Mouse (Mus musculus): ENCODE measurements around the gene Gm28230. TPM values are rescaled to one million over a fixed set of nuclear protein-coding genes. Genes with fewer than 3 reads are reported as not detected.
A peak's percentile ranks its signal among the peaks of the same experiment; 100 is the strongest.

Gm28230 gene
- total RNA-seq, 1 experiment, result 0.22 TPM

GRCm38 (mm10) chr2:74695813-74696430, 30.6 kb upstream of the Gm28230 start:
- Histone ChIP-seq H3K4me1 (ENCODE audit: control insufficient read depth in 2 of 2, insufficient read depth in 2 of 2, low read length in 2 of 2, poor library complexity in 1 of 2) (peaks cover 0 to 3% of the 10 kb centered on the region in 2 experiments; a peak in 1 of 4 replicates), H3K4me3 (ENCODE audit: insufficient read depth in 1 of 2, low read depth in 1 of 2, low read length in 2 of 2, poor library complexity in 1 of 2, severe bottlenecking in 1 of 2) (no peak overlapping the region), H3K27ac (ENCODE audit: insufficient read depth, low read depth, low read length, poor library complexity, severe bottlenecking) (no peak overlapping the region), H3K9ac (ENCODE audit: insufficient read depth, low read depth, low read length, poor library complexity, severe bottlenecking) (no peak overlapping the region), H3K9me3 (ENCODE audit: control insufficient read depth, insufficient read depth, low read depth, low read length) (no peaks in the 10 kb centered on the region), H3K36me3 (ENCODE audit: control insufficient read depth, insufficient read depth, low read length, poor library complexity, severe bottlenecking) (no peaks in the 10 kb centered on the region)
- TF ChIP-seq MAFK (IDR thresholded peaks at IDR 0.05; ENCODE audit: insufficient read depth, low read depth, low read length) (no peak), CHD2 (IDR thresholded peaks at IDR 0.05; ENCODE audit: low read depth, low read length) (no peak), ZC3H11A (IDR thresholded peaks at IDR 0.05; ENCODE audit: borderline replicate concordance, low read depth, low read length) (no peak)
- no peak for DNase-seq (ENCODE audit: low read depth, low spot score)
- in situ Hi-C loops (cut with MboI; ENCODE audit: low sequenced_read_pairs in 2 of 2, unreplicated experiment in 2 of 2), result loop anchor here in 1 of 2 experiments (25.0 kb wide), 1 partner anchor 891 kb away; no protein-coding TSS in a partner anchor

GRCm38 (mm10) chr2:74696442-74697335, 29.8 kb upstream of the Gm28230 start:
- Histone ChIP-seq H3K9me3 (ENCODE audit: control insufficient read depth, insufficient read depth, low read depth, low read length) (no peaks in the 10 kb centered on the region), H3K9ac (ENCODE audit: insufficient read depth, low read depth, low read length, poor library complexity, severe bottlenecking) (no peak overlapping the region), H3K27ac (ENCODE audit: insufficient read depth, low read depth, low read length, poor library complexity, severe bottlenecking) (no peak overlapping the region), H3K4me3 (ENCODE audit: insufficient read depth in 1 of 2, low read depth in 1 of 2, low read length in 2 of 2, poor library complexity in 1 of 2, severe bottlenecking in 1 of 2) (no peak overlapping the region), H3K36me3 (ENCODE audit: control insufficient read depth, insufficient read depth, low read length, poor library complexity, severe bottlenecking) (no peaks in the 10 kb centered on the region), H3K4me1 (ENCODE audit: control insufficient read depth in 2 of 2, insufficient read depth in 2 of 2, low read length in 2 of 2, poor library complexity in 1 of 2) (peaks cover 0 to 3% of the 10 kb centered on the region in 2 experiments; a peak in 1 of 4 replicates)
- TF ChIP-seq MAFK (IDR thresholded peaks at IDR 0.05; ENCODE audit: insufficient read depth, low read depth, low read length) (no peak), ZC3H11A (IDR thresholded peaks at IDR 0.05; ENCODE audit: borderline replicate concordance, low read depth, low read length) (no peak), HCFC1 (IDR thresholded peaks at IDR 0.05; ENCODE audit: borderline replicate concordance, insufficient read depth, low read length) (no peak), CHD2 (IDR thresholded peaks at IDR 0.05; ENCODE audit: low read depth, low read length) (no peak), ZNF384 (IDR thresholded peaks at IDR 0.05; ENCODE audit: low read depth, low read length) (no peak)
- DNase-seq (ENCODE audit: low read depth, low spot score), result no peak
- in situ Hi-C loops (cut with MboI; ENCODE audit: low sequenced_read_pairs in 2 of 2, unreplicated experiment in 2 of 2), result loop anchor here in 1 of 2 experiments (25.0 kb wide), 1 partner anchor 891 kb away; no protein-coding TSS in a partner anchor

- no peaks in the 10 kb centered on the region for H3K9me3 ChIP-seq (ENCODE audit: control insufficient read depth, insufficient read depth, low read depth, low read length)
- no peak within 1 kb of the TSS for H3K27ac ChIP-seq (ENCODE audit: insufficient read depth, low read depth, low read length, poor library complexity, severe bottlenecking)
- no peak for DNase-seq (ENCODE audit: low read depth, low spot score)
- H3K9ac ChIP-seq (ENCODE audit: insufficient read depth, low read depth, low read length, poor library complexity, severe bottlenecking), result no peak within 1 kb of the TSS
- H3K4me1 ChIP-seq (ENCODE audit: control insufficient read depth in 2 of 2, insufficient read depth in 2 of 2, low read length in 2 of 2, poor library complexity in 1 of 2), result peaks cover 0 to 2% of the 10 kb centered on the region in 2 experiments; a peak in 1 of 4 replicates
- in situ Hi-C loops (cut with MboI; ENCODE audit: low sequenced_read_pairs in 2 of 2, unreplicated experiment in 2 of 2), result loop anchor here in 1 of 2 experiments (25.0 kb wide), 1 partner anchor 890 kb away; no protein-coding TSS in a partner anchor
- TF ChIP-seq HCFC1 (IDR thresholded peaks at IDR 0.05; ENCODE audit: borderline replicate concordance, insufficient read depth, low read length), result no peak
- no peak for TF ChIP-seq MAFK (IDR thresholded peaks at IDR 0.05; ENCODE audit: insufficient read depth, low read depth, low read length)
- H3K4me3 ChIP-seq (ENCODE audit: insufficient read depth in 1 of 2, low read depth in 1 of 2, low read length in 2 of 2, poor library complexity in 1 of 2, severe bottlenecking in 1 of 2), result peak within 1 kb of the TSS; percentile 27 to 46; a peak in 3 of 4 replicates
- no peaks in the 10 kb centered on the region for H3K36me3 ChIP-seq (ENCODE audit: control insufficient read depth, insufficient read depth, low read length, poor library complexity, severe bottlenecking)
These were observed 28.9 kb upstream of the Gm28230 start, which contains the start of gene Hoxd9 for GRCm38 (mm10) chr2:74697567-74698121. TSS of gene Hoxd9 (plus strand) at chr2:74697727.

- DNase-seq (ENCODE audit: low read depth, low spot score), result no peak
These were observed 28.1 kb upstream of the Gm28230 start for GRCm38 (mm10) chr2:74698201-74699052.

More at GRCm38 (mm10) chr2:74698201-74699052, 28.1 kb upstream of the Gm28230 start:
- TF ChIP-seq ZC3H11A (IDR thresholded peaks at IDR 0.05; ENCODE audit: borderline replicate concordance, low read depth, low read length) (no peak), MAFK (IDR thresholded peaks at IDR 0.05; ENCODE audit: insufficient read depth, low read depth, low read length) (no peak), ZNF384 (IDR thresholded peaks at IDR 0.05; ENCODE audit: low read depth, low read length) (no peak), CHD2 (IDR thresholded peaks at IDR 0.05; ENCODE audit: low read depth, low read length) (no peak), HCFC1 (IDR thresholded peaks at IDR 0.05; ENCODE audit: borderline replicate concordance, insufficient read depth, low read length) (no peak)
- H3K9me3 ChIP-seq (ENCODE audit: control insufficient read depth, insufficient read depth, low read depth, low read length), result no peaks in the 10 kb centered on the region
- H3K27ac ChIP-seq (ENCODE audit: insufficient read depth, low read depth, low read length, poor library complexity, severe bottlenecking), result no peak overlapping the region
- H3K9ac ChIP-seq (ENCODE audit: insufficient read depth, low read depth, low read length, poor library complexity, severe bottlenecking), result no peak overlapping the region
- peak overlapping the region; percentile 27 to 46; a peak in 3 of 4 replicates for H3K4me3 ChIP-seq (ENCODE audit: insufficient read depth in 1 of 2, low read depth in 1 of 2, low read length in 2 of 2, poor library complexity in 1 of 2, severe bottlenecking in 1 of 2)
- H3K4me1 ChIP-seq (ENCODE audit: control insufficient read depth in 2 of 2, insufficient read depth in 2 of 2, low read length in 2 of 2, poor library complexity in 1 of 2), result peaks cover 0 to 2% of the 10 kb centered on the region in 2 experiments; a peak in 1 of 4 replicates
- H3K36me3 ChIP-seq (ENCODE audit: control insufficient read depth, insufficient read depth, low read length, poor library complexity, severe bottlenecking), result no peaks in the 10 kb centered on the region
- in situ Hi-C loops (cut with MboI; ENCODE audit: low sequenced_read_pairs in 2 of 2, unreplicated experiment in 2 of 2), result loop anchor here in 1 of 2 experiments (25.0 kb wide), 1 partner anchor 889 kb away; no protein-coding TSS in a partner anchor

All from ES-E14 (cell line).